Mouse (Mus musculus) lung, embryonic 14.5 days (tissue): Measurements from ENCODE around the gene Sirt6. TPM values are rescaled to one million over a fixed set of nuclear protein-coding genes. Genes with fewer than 3 reads are reported as not detected.

Experiments used
- ATAC-seq: fragments of 200-750 bp; cut with Nextera tagmentation; 2 replicates; pipeline ENCODE4 v1.8.0; 2017; ENCODE audit warnings: mild to moderate bottlenecking, moderate TSS enrichment, moderate library complexity; ENCODE audit not compliant: insufficient read depth
- DNase-seq: peaks from one replicate; pipeline ENCODE4 v3.0.0-alpha.2; 2015
- H3K27ac ChIP-seq: fragments of 300-500 bp; sonication (generic); 2 replicates; pipeline ENCODE4 v1.5.1; 2014; ENCODE audit warnings: low read depth, mild to moderate bottlenecking, moderate library complexity
- H3K27me3 ChIP-seq: fragments of 300-500 bp; sonication (generic); 2 replicates; pipeline ENCODE4 v1.6.1; 2014; ENCODE audit warnings: low read length, control low read depth; ENCODE audit not compliant: insufficient read depth
- H3K36me3 ChIP-seq: fragments of 300-500 bp; sonication (generic); 2 replicates; pipeline ENCODE4 v1.6.1; 2014; ENCODE audit warnings: control low read depth; ENCODE audit not compliant: insufficient read depth
- H3K4me1 ChIP-seq: fragments of 300-500 bp; sonication (generic); 2 replicates; pipeline ENCODE4 v1.6.1; 2014; ENCODE audit warnings: antibody characterized with exemption, control low read depth; ENCODE audit not compliant: insufficient read depth
- H3K4me2 ChIP-seq: fragments of 300-500 bp; sonication (generic); 2 replicates; pipeline ENCODE4 v1.6.1; 2014; ENCODE audit warnings: mild to moderate bottlenecking
- H3K4me3 ChIP-seq: fragments of 300-500 bp; sonication (generic); 2 replicates; pipeline ENCODE4 v1.5.1; 2014; ENCODE audit warnings: low read depth, low read length
- H3K9ac ChIP-seq: fragments of 300-500 bp; sonication (generic); 2 replicates; pipeline ENCODE4 v1.6.1; 2014
- H3K9me3 ChIP-seq: fragments of 300-500 bp; sonication (generic); 2 replicates; pipeline ENCODE4 v1.6.1; 2016; ENCODE audit warnings: low read depth, low read length, control low read depth
- CTCF ChIP-seq: IDR thresholded peaks from 2 replicates; pipeline ENCODE4 v1.5.1; 2016; ENCODE audit warnings: antibody characterized with exemption, low read depth
- WGBS: fragments of 180-500 bp; shearing (Covaris S2); extraction: QIAGEN DNeasy Blood & Tissue Kit; methylation state at CpG from one replicate; pipeline ENCODE4 v1.1.7; 2014; 5-methylcytosine and 5-hydroxymethylcytosine counted together
- polyA plus RNA-seq: library from polyadenylated mRNA; unstranded; fragments of >200 nt; fragmentation: Nextera tagmentation; extraction: Ambion mirVana; gene quantifications from 2 replicates; pipeline ENCODE4 v1.2.1, GENCODE M21; 2014

Sirt6 gene
- polyA plus RNA-seq, 1 experiment from 2014 or later = 39.3 TPM

- ATAC-seq = no peak
- H3K4me1 ChIP-seq = peaks cover 7% of the 10 kb centered on the region; the same call in 1 of the 2 replicates
Observed at GRCm38 (mm10) chr10:81638101-81638500, 10.5 kb upstream of the Sirt6 start.

GRCm38 (mm10) chr10:81636338-81636737, 8.7 kb upstream of the Sirt6 start:
- no peaks in the 10 kb centered on the region for H3K27me3 ChIP-seq
- H3K36me3 ChIP-seq = no peaks in the 10 kb centered on the region
- H3K9ac ChIP-seq = no peak overlapping the region
- H3K27ac ChIP-seq = no peak overlapping the region
- 19% methylated on average over 8 of the region's 8 CpGs for WGBS
- H3K9me3 ChIP-seq = no peaks in the 10 kb centered on the region
- no peak overlapping the region for H3K4me3 ChIP-seq
- DNase-seq = no peak
- no peak overlapping the region for H3K4me2 ChIP-seq
- no peak for TF ChIP-seq CTCF
- no peak for ATAC-seq
- H3K4me1 ChIP-seq = peaks cover 2% of the 10 kb centered on the region; the same call in 1 of the 2 replicates

More at GRCm38 (mm10) chr10:81638101-81638500, 10.5 kb upstream of the Sirt6 start:
- Histone ChIP-seq H3K27me3 (no peaks in the 10 kb centered on the region), H3K27ac (no peak overlapping the region), H3K4me2 (no peak overlapping the region), H3K36me3 (no peaks in the 10 kb centered on the region), H3K9ac (no peak overlapping the region), H3K9me3 (no peaks in the 10 kb centered on the region), H3K4me3 (no peak overlapping the region)
- WGBS = 66% methylated on average over 6 of the region's 6 CpGs
- no peak for DNase-seq
- TF ChIP-seq CTCF = no peak

- H3K36me3 ChIP-seq = no peaks in the 10 kb centered on the region
- H3K9ac ChIP-seq = peak overlapping the region; percentile 60
- DNase-seq (peak; percentile 95), ATAC-seq (peak; percentile 94)
- WGBS = 2% methylated on average over 37 of the region's 37 CpGs
- H3K27me3 ChIP-seq = no peaks in the 10 kb centered on the region
- peak overlapping the region; percentile 47 for H3K4me3 ChIP-seq
- peaks cover 2% of the 10 kb centered on the region; the same call in 1 of the 2 replicates for H3K4me1 ChIP-seq
- TF ChIP-seq CTCF = no peak
- peak overlapping the region; percentile 85 for H3K4me2 ChIP-seq
- peak overlapping the region; percentile 73; the same call in 1 of the 2 replicates for H3K27ac ChIP-seq
- H3K9me3 ChIP-seq = no peaks in the 10 kb centered on the region
Observed at GRCm38 (mm10) chr10:81633253-81634099, 5.9 kb upstream of the Sirt6 start.

GRCm38 (mm10) chr10:81628390-81628789, 793 bp upstream of the Sirt6 start, which contains the start of gene Ankrd24:
TSS of gene Ankrd24 (plus strand) at chr10:81628540.
- TF ChIP-seq CTCF = no peak
- ATAC-seq (no peak), DNase-seq (no peak)
- H3K4me1 ChIP-seq = peaks cover 13% of the 10 kb centered on the region
- peak within 1 kb of the TSS; percentile 74 for H3K9ac ChIP-seq
- peak within 1 kb of the TSS; percentile 61 for H3K4me3 ChIP-seq
- H3K27me3 ChIP-seq = no peaks in the 10 kb centered on the region
- H3K27ac ChIP-seq = peak within 1 kb of the TSS; percentile 92
- no peaks in the 10 kb centered on the region for H3K9me3 ChIP-seq
- 74% methylated on average over 16 of the region's 16 CpGs for WGBS
- H3K36me3 ChIP-seq = peaks cover 21% of the 10 kb centered on the region
- H3K4me2 ChIP-seq = peak within 1 kb of the TSS; percentile 67

- no peaks in the 10 kb centered on the region for H3K27me3 ChIP-seq
- H3K4me2 ChIP-seq = peak overlapping the region; percentile 67
- H3K9ac ChIP-seq = peak overlapping the region; percentile 74
- H3K4me3 ChIP-seq = peak overlapping the region; percentile 61
- peak overlapping the region; percentile 92 for H3K27ac ChIP-seq
- WGBS = 40% methylated on average over 7 of the region's 7 CpGs
- H3K4me1 ChIP-seq = peaks cover 11% of the 10 kb centered on the region
- no peaks in the 10 kb centered on the region for H3K9me3 ChIP-seq
- no peak for DNase-seq
- H3K36me3 ChIP-seq = peaks cover 25% of the 10 kb centered on the region
- ATAC-seq = peak; percentile 25
- TF ChIP-seq CTCF = no peak
Observed at GRCm38 (mm10) chr10:81627836-81628220, 231 bp upstream of the Sirt6 start.

GRCm38 (mm10) chr10:81626101-81626993, 1.2 kb downstream of the Sirt6 start:
- Histone ChIP-seq H3K36me3 (peaks cover 38% of the 10 kb centered on the region), H3K4me3 (peak overlapping the region; percentile 61), H3K9me3 (no peaks in the 10 kb centered on the region), H3K27me3 (no peaks in the 10 kb centered on the region), H3K9ac (peak overlapping the region; percentile 74), H3K27ac (peak overlapping the region; percentile 92), H3K4me1 (peaks cover 11% of the 10 kb centered on the region), H3K4me2 (peak overlapping the region; percentile 67)
- WGBS = 86% methylated on average over 22 of the region's 22 CpGs
- no peak for TF ChIP-seq CTCF
- ATAC-seq (peak; percentile 5; the same call in 1 of the 2 replicates), DNase-seq (peak; percentile 11)
